Mouse (Mus musculus) megakaryocyte, embryonic 14.5 days (primary cell): ENCODE measurements around the gene Treh. TPM values are rescaled to one million over a fixed set of nuclear protein-coding genes. Genes with fewer than 3 reads are reported as not detected.

Experiments used
- H3K27me3 ChIP-seq: replicated peaks from 2 replicates; pipeline ENCODE3; 2012; ENCODE audit warnings: inconsistent platforms
- H3K36me3 ChIP-seq: replicated peaks from 2 replicates; pipeline ENCODE3; 2012; ENCODE audit warnings: low read length, inconsistent platforms, mixed read lengths
- H3K4me1 ChIP-seq: 2 replicates; pipeline ENCODE4 v1.6.1; 2012; ENCODE audit warnings: inconsistent platforms
- H3K4me3 ChIP-seq: replicated peaks from 2 replicates; pipeline ENCODE3; 2012; ENCODE audit warnings: moderate library complexity, mild to moderate bottlenecking, inconsistent platforms
- H3K9me3 ChIP-seq: 2 replicates; pipeline ENCODE4 v1.6.1; 2012; ENCODE audit warnings: inconsistent platforms
- FLI1 ChIP-seq: IDR thresholded peaks from 2 replicates; pipeline ENCODE4 v1.6.1; 2012; ENCODE audit warnings: low read length, inconsistent platforms, mixed read lengths
- GATA1 ChIP-seq: IDR thresholded peaks from 3 replicates; pipeline ENCODE4 v1.6.1; 2012; ENCODE audit warnings: mixed read lengths, low read length, inconsistent platforms, borderline replicate concordance
- polyA plus RNA-seq: library from polyadenylated mRNA; stranded (reverse); fragments of >175 nt; gene quantifications from 2 replicates; pipeline ENCODE4 v1.2.3, GENCODE M21; 2012; ENCODE audit warnings: low replicate concordance; ENCODE audit not compliant: insufficient read depth

Treh gene
- polyA plus RNA-seq, 1 experiment: not detected

- Histone ChIP-seq H3K36me3 (peaks cover 3% of the 10 kb centered on the region), H3K4me1 (peaks cover 25% of the 10 kb centered on the region), H3K27me3 (peaks cover 16% of the 10 kb centered on the region), H3K9me3 (0 out of 2 replicates have a peak, but pooled peaks cover 5% of the 10 kb centered on the region), H3K4me3 (peak overlapping the region; percentile 66)
- TF ChIP-seq GATA1 (no peak), FLI1 (no peak)
Observed at GRCm38 (mm10) chr9:44645481-44645880, 27.6 kb upstream of the Treh start.

- Histone ChIP-seq H3K4me3 (peak overlapping the region; percentile 66), H3K36me3 (no peaks in the 10 kb centered on the region)
Observed at GRCm38 (mm10) chr9:44645924-44646323, 27.1 kb upstream of the Treh start.

GRCm38 (mm10) chr9:44646366-44646765 is 26.7 kb upstream of the Treh start:
- peak overlapping the region; percentile 66 for H3K4me3 ChIP-seq
- H3K9me3 ChIP-seq: 0 out of 2 replicates have a peak, but pooled peaks cover 5% of the 10 kb centered on the region
- H3K27me3 ChIP-seq: peaks cover 24% of the 10 kb centered on the region
- no peaks in the 10 kb centered on the region for H3K36me3 ChIP-seq
- TF ChIP-seq FLI1 (no peak), GATA1 (no peak)
- H3K4me1 ChIP-seq: peaks cover 25% of the 10 kb centered on the region

More at GRCm38 (mm10) chr9:44645924-44646323, 27.1 kb upstream of the Treh start:
- Histone ChIP-seq H3K27me3 (peaks cover 20% of the 10 kb centered on the region), H3K9me3 (0 out of 2 replicates have a peak, but pooled peaks cover 5% of the 10 kb centered on the region), H3K4me1 (peaks cover 25% of the 10 kb centered on the region)
- TF ChIP-seq FLI1: no peak

GRCm38 (mm10) chr9:44647026-44647425 is 26.0 kb upstream of the Treh start:
- Histone ChIP-seq H3K4me3 (no peak overlapping the region), H3K27me3 (peaks cover 24% of the 10 kb centered on the region), H3K9me3 (0 out of 2 replicates have a peak, but pooled peaks cover 5% of the 10 kb centered on the region), H3K36me3 (no peaks in the 10 kb centered on the region), H3K4me1 (peaks cover 30% of the 10 kb centered on the region)
- no peak for TF ChIP-seq GATA1
- no peak for TF ChIP-seq FLI1

- TF ChIP-seq GATA1 (no peak), FLI1 (no peak)
- H3K9me3 ChIP-seq: 0 out of 2 replicates have a peak, but pooled peaks cover 5% of the 10 kb centered on the region
- peaks cover 24% of the 10 kb centered on the region for H3K27me3 ChIP-seq
- H3K4me1 ChIP-seq: peaks cover 33% of the 10 kb centered on the region
- no peaks in the 10 kb centered on the region for H3K36me3 ChIP-seq
- H3K4me3 ChIP-seq: no peak overlapping the region
Observed at GRCm38 (mm10) chr9:44647656-44648055, 25.4 kb upstream of the Treh start.

GRCm38 (mm10) chr9:44648881-44649281 is 24.2 kb upstream of the Treh start:
- Histone ChIP-seq H3K4me1 (peaks cover 37% of the 10 kb centered on the region), H3K9me3 (0 out of 2 replicates have a peak, but pooled peaks cover 5% of the 10 kb centered on the region), H3K27me3 (peaks cover 28% of the 10 kb centered on the region), H3K4me3 (no peak overlapping the region), H3K36me3 (no peaks in the 10 kb centered on the region)
- no peak for TF ChIP-seq GATA1
- TF ChIP-seq FLI1: no peak

GRCm38 (mm10) chr9:44652027-44652426 is 21.0 kb upstream of the Treh start:
- TF ChIP-seq FLI1 (no peak), GATA1 (no peak)

GRCm38 (mm10) chr9:44653896-44654295 is 19.1 kb upstream of the Treh start:
- H3K9me3 ChIP-seq: no peaks in the 10 kb centered on the region
- H3K4me3 ChIP-seq: no peak overlapping the region
- TF ChIP-seq GATA1: no peak
- no peak for TF ChIP-seq FLI1
- H3K36me3 ChIP-seq: no peaks in the 10 kb centered on the region
- H3K27me3 ChIP-seq: peaks cover 28% of the 10 kb centered on the region
- peaks cover 31% of the 10 kb centered on the region for H3K4me1 ChIP-seq

More at GRCm38 (mm10) chr9:44652027-44652426, 21.0 kb upstream of the Treh start:
- Histone ChIP-seq H3K4me1 (peaks cover 34% of the 10 kb centered on the region), H3K36me3 (no peaks in the 10 kb centered on the region), H3K27me3 (peaks cover 28% of the 10 kb centered on the region), H3K4me3 (no peak overlapping the region), H3K9me3 (no peaks in the 10 kb centered on the region)

GRCm38 (mm10) chr9:44655098-44656066 is 17.7 kb upstream of the Treh start:
- no peaks in the 10 kb centered on the region for H3K9me3 ChIP-seq
- H3K4me1 ChIP-seq: peaks cover 24% of the 10 kb centered on the region
- H3K36me3 ChIP-seq: no peaks in the 10 kb centered on the region
- no peak for TF ChIP-seq GATA1
- no peak for TF ChIP-seq FLI1
- H3K4me3 ChIP-seq: peak overlapping the region; percentile 83
- peaks cover 15% of the 10 kb centered on the region for H3K27me3 ChIP-seq

- Histone ChIP-seq H3K4me1 (no peaks in the 10 kb centered on the region), H3K9me3 (no peaks in the 10 kb centered on the region), H3K36me3 (no peaks in the 10 kb centered on the region), H3K4me3 (no peak overlapping the region), H3K27me3 (peaks cover 12% of the 10 kb centered on the region)
- TF ChIP-seq FLI1: no peak
- TF ChIP-seq GATA1: no peak
Observed at GRCm38 (mm10) chr9:44663706-44664105, 9.3 kb upstream of the Treh start.
